Mouse (Mus musculus): ENCODE measurements at regions not wholly inside any gene's neighbourhood (a gene's known extent, or its start where the extent isn't known, plus 50 kb on each side); places are given as distances from the start of the nearest gene placed in this dataset.

DNA sequence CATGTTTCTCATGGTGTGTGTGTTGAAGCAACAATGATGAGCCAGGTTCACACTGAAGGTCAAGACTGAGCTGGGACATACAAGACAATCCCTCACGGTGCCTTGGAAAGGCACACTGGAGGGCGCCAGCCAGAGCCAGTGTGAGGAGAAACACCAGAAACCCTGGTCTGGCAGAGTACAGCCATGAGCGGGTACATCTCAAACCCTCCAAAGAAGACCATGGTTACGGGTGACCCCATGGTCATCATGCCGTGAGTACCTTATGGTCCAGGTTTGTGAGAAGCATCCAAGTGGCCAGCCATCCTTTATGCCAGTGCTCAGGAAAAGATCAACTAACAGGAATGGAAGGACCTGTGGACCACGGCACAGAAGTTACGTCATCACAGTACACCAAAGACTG, 136.7 kb downstream of the Dll1 start:
- H3K4me2 ChIP-seq (ENCODE audit: low read length) = no peak overlapping the region
- WGBS = 97% methylated on average over 7 of the region's 7 CpGs
- no peak overlapping the region for H3K4me3 ChIP-seq (replicated peaks; ENCODE audit: low read length)
- no peaks in the 10 kb centered on the region for H3K4me1 ChIP-seq (replicated peaks; ENCODE audit: control insufficient read depth, insufficient read depth, low read length)
- no peaks in the 10 kb centered on the region for H3K27me3 ChIP-seq (replicated peaks; ENCODE audit: control insufficient read depth, insufficient read depth, low read length)
- H3K9me3 ChIP-seq (ENCODE audit: control insufficient read depth, low read length) = no peaks in the 10 kb centered on the region
- ATAC-seq = no peak
- no peaks in the 10 kb centered on the region for H3K36me3 ChIP-seq (ENCODE audit: control insufficient read depth, insufficient read depth)
- no peak overlapping the region for H3K9ac ChIP-seq (replicated peaks; ENCODE audit: low read depth, low read length)
- H3K27ac ChIP-seq (ENCODE audit: low read length) = no peak overlapping the region

DNA sequence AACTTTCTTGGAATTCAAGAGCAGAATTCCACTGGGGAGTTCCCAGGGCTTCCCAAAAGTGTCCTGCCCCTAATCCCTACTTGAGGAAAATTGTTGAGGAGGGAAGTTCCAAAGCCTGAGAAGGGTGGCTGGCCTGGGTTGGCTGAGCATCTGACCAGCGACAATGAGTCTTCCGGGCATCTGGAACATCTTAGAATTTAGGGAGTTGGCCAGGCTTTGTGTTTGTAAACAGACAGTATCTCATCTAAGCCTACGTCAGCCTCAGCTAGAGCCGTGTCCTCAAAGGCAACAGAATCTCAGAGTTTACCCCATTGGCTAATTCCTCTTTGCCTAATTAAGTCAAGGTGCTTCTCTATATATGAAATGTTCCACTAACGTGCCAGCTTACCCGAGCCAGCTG, 141.6 kb downstream of the Dll1 start:
- H3K4me1 ChIP-seq (replicated peaks; ENCODE audit: control insufficient read depth, insufficient read depth, low read length) = peaks cover 5% of the 10 kb centered on the region; the same call in 1 of the 2 replicates
- WGBS = 88% methylated on average over 6 of the region's 6 CpGs
- ATAC-seq = no peak
- no peaks in the 10 kb centered on the region for H3K27me3 ChIP-seq (replicated peaks; ENCODE audit: control insufficient read depth, insufficient read depth, low read length)
- H3K9me3 ChIP-seq (ENCODE audit: control insufficient read depth, low read length) = no peaks in the 10 kb centered on the region
- H3K27ac ChIP-seq (ENCODE audit: low read length) = no peak overlapping the region
- no peak overlapping the region for H3K4me3 ChIP-seq (replicated peaks; ENCODE audit: low read length)
- H3K9ac ChIP-seq (replicated peaks; ENCODE audit: low read depth, low read length) = no peak overlapping the region
- no peaks in the 10 kb centered on the region for H3K36me3 ChIP-seq (ENCODE audit: control insufficient read depth, insufficient read depth)
- no peak overlapping the region for H3K4me2 ChIP-seq (ENCODE audit: low read length)

DNA sequence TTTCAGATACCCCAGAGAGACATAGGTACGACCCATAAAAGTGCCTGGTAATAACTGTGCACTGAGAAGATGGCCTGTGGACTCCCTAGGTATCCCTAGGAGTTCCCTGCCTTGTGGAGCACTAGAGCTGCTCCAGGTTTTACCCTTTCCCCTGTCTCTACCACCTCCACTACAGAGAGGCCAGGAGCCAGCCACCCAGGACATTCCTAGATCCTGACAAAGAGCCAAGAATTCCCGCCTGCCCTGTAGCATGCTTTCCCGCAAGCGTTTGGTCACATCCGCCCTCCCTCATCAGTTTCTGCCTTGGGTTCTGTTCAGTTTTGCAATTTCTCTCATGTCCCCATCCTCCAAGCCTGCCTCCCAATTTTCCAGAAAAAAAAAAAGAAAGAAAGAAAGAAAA, 145.5 kb downstream of the Dll1 start:
- no peaks in the 10 kb centered on the region for H3K27me3 ChIP-seq (replicated peaks; ENCODE audit: control insufficient read depth, insufficient read depth, low read length)
- WGBS = 56% methylated on average over 5 of the region's 5 CpGs
- no peak overlapping the region for H3K4me3 ChIP-seq (replicated peaks; ENCODE audit: low read length)
- no peak for ATAC-seq
- no peak overlapping the region for H3K4me2 ChIP-seq (ENCODE audit: low read length)
- no peaks in the 10 kb centered on the region for H3K9me3 ChIP-seq (ENCODE audit: control insufficient read depth, low read length)
- no peak overlapping the region for H3K9ac ChIP-seq (replicated peaks; ENCODE audit: low read depth, low read length)
- peaks cover 5% of the 10 kb centered on the region; the same call in 1 of the 2 replicates for H3K4me1 ChIP-seq (replicated peaks; ENCODE audit: control insufficient read depth, insufficient read depth, low read length)
- no peak overlapping the region for H3K27ac ChIP-seq (ENCODE audit: low read length)
- no peaks in the 10 kb centered on the region for H3K36me3 ChIP-seq (ENCODE audit: control insufficient read depth, insufficient read depth)

DNA sequence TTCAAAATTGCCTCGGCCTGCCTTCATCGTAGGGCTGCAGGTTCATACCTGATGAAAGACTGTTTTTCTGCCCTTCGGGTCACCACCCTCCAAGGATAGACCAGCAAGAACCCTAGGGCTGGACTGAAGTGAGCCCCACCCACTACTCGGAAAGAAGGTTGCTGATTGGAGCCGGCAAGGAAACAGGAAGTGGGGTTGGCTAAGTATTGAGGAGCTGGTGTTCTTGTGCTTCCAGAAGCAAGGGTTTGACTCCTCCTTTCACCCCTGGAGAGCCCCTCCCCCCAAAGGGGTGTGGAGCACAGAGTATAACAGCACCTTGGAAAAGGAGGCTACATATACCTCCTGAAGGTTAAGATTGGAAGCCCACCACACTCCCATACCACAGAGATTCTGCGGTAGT, 147.5 kb downstream of the Dll1 start:
- H3K4me2 ChIP-seq (ENCODE audit: low read length) = no peak overlapping the region
- no peak overlapping the region for H3K27ac ChIP-seq (ENCODE audit: low read length)
- WGBS = 81% methylated on average over 6 of the region's 6 CpGs
- no peaks in the 10 kb centered on the region for H3K36me3 ChIP-seq (ENCODE audit: control insufficient read depth, insufficient read depth)
- no peak for ATAC-seq
- H3K9me3 ChIP-seq (ENCODE audit: control insufficient read depth, low read length) = no peaks in the 10 kb centered on the region
- peaks cover 5% of the 10 kb centered on the region; the same call in 1 of the 2 replicates for H3K4me1 ChIP-seq (replicated peaks; ENCODE audit: control insufficient read depth, insufficient read depth, low read length)
- no peak overlapping the region for H3K9ac ChIP-seq (replicated peaks; ENCODE audit: low read depth, low read length)
- H3K4me3 ChIP-seq (replicated peaks; ENCODE audit: low read length) = no peak overlapping the region
- no peaks in the 10 kb centered on the region for H3K27me3 ChIP-seq (replicated peaks; ENCODE audit: control insufficient read depth, insufficient read depth, low read length)

DNA sequence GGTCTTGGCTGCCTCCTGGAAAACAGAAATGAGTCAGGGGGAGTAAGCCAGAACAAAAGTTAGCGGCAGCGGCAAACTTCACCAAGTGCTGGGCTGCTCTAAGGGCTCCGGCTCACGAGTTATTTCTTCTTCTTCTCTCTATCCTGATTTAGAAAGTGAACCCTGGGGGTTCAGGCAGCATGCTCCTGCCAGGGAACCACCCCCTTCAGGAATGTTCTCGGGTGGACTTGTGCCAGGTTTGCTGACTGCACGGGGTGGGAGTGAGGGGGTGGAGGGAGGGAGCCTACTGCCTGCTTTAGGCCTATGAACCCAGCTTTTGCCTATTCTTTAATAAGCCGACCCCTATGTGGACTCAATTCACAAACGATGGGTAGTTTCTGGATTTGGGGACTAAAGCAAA, 148.6 kb downstream of the Dll1 start:
- H3K9ac ChIP-seq (replicated peaks; ENCODE audit: low read depth, low read length) = no peak overlapping the region
- no peaks in the 10 kb centered on the region for H3K27me3 ChIP-seq (replicated peaks; ENCODE audit: control insufficient read depth, insufficient read depth, low read length)
- 69% methylated on average over 8 of the region's 8 CpGs for WGBS
- H3K4me3 ChIP-seq (replicated peaks; ENCODE audit: low read length) = no peak overlapping the region
- no peak overlapping the region for H3K4me2 ChIP-seq (ENCODE audit: low read length)
- H3K9me3 ChIP-seq (ENCODE audit: control insufficient read depth, low read length) = no peaks in the 10 kb centered on the region
- H3K27ac ChIP-seq (ENCODE audit: low read length) = no peak overlapping the region
- H3K36me3 ChIP-seq (ENCODE audit: control insufficient read depth, insufficient read depth) = no peaks in the 10 kb centered on the region
- ATAC-seq = no peak
- H3K4me1 ChIP-seq (replicated peaks; ENCODE audit: control insufficient read depth, insufficient read depth, low read length) = peaks cover 5% of the 10 kb centered on the region; the same call in 1 of the 2 replicates

DNA sequence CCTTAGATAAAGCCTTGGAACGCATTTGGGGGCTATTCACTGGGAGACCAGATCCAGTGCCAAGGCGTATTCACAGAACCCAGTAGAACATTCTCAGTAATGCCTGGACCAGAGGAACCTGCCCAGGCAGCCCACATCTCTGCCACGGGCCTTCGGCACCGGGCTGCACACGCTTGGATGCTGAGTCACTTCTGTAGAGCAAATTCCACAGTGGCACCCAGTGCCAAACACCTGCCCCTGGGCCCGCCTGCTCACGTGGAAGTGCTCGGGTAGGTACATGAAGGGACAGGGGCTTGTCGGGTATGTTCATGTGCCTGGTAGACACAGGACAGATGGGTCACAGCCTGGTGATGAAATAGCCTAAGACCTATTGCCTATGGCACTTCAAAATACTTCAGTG, 152.8 kb downstream of the Dll1 start:
- Histone ChIP-seq H3K36me3 (ENCODE audit: control insufficient read depth, insufficient read depth) (no peaks in the 10 kb centered on the region), H3K27me3 (replicated peaks; ENCODE audit: control insufficient read depth, insufficient read depth, low read length) (no peaks in the 10 kb centered on the region), H3K4me2 (ENCODE audit: low read length) (no peak overlapping the region), H3K9ac (replicated peaks; ENCODE audit: low read depth, low read length) (no peak overlapping the region), H3K27ac (ENCODE audit: low read length) (no peak overlapping the region), H3K4me3 (replicated peaks; ENCODE audit: low read length) (no peak overlapping the region), H3K9me3 (ENCODE audit: control insufficient read depth, low read length) (no peaks in the 10 kb centered on the region), H3K4me1 (replicated peaks; ENCODE audit: control insufficient read depth, insufficient read depth, low read length) (no peaks in the 10 kb centered on the region)
- ATAC-seq = no peak
- WGBS = 91% methylated on average over 10 of the region's 10 CpGs

DNA sequence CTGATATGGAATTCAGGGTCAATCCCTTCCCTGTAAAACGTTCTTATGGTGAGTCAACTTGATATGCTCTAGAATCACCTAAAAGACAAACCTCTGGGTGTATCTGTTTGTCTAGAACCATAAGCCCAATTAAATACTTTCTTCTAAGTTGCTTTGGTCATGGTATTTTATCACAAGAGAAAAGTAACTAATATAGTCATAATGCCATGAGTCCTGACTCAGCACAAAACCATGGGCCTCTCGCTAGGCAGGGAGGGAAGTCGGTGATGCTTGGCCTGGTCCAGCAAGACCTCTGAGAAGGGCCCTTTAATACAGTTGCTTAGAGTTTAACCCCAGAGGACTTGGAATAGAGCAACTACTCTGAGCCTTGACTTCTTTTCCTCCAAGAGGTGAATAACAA, 153.7 kb downstream of the Dll1 start:
- H3K4me1 ChIP-seq (replicated peaks; ENCODE audit: control insufficient read depth, insufficient read depth, low read length) = no peaks in the 10 kb centered on the region
- no peaks in the 10 kb centered on the region for H3K36me3 ChIP-seq (ENCODE audit: control insufficient read depth, insufficient read depth)
- no peak overlapping the region for H3K4me2 ChIP-seq (ENCODE audit: low read length)
- H3K9ac ChIP-seq (replicated peaks; ENCODE audit: low read depth, low read length) = no peak overlapping the region
- no peaks in the 10 kb centered on the region for H3K27me3 ChIP-seq (replicated peaks; ENCODE audit: control insufficient read depth, insufficient read depth, low read length)
- H3K4me3 ChIP-seq (replicated peaks; ENCODE audit: low read length) = no peak overlapping the region
- H3K27ac ChIP-seq (ENCODE audit: low read length) = no peak overlapping the region
- ATAC-seq = no peak
- no peaks in the 10 kb centered on the region for H3K9me3 ChIP-seq (ENCODE audit: control insufficient read depth, low read length)
- 81% methylated on average over 3 of the region's 3 CpGs for WGBS

DNA sequence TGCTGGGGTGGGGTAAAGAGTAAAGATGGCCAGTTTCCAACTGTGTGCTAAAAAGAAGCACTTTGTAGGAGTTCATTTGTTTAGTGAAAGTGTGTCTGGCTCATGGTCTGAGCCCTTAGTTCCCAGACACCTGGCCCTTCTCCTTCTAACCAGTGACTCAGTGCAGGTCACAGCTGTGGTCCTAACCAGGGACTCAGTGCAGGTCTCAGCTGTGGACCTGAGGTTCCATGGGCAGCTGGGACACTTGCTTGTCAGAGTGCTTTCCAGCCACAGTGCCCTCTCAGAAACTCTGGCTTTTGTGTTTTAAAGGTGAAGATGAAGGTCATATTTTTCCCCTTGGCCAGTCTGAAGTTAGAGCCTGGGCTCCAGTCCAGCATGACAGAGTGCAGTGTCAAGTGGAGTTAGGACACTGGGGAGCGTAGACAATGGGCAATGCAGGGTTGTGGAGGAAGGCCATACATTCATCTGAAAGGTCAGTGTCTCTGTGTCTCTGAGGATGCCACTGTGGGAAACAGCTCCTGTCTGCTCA, 162.5 kb downstream of the Dll1 start:
- ATAC-seq = no peak
- H3K4me3 ChIP-seq (replicated peaks; ENCODE audit: low read length) = no peak overlapping the region

DNA sequence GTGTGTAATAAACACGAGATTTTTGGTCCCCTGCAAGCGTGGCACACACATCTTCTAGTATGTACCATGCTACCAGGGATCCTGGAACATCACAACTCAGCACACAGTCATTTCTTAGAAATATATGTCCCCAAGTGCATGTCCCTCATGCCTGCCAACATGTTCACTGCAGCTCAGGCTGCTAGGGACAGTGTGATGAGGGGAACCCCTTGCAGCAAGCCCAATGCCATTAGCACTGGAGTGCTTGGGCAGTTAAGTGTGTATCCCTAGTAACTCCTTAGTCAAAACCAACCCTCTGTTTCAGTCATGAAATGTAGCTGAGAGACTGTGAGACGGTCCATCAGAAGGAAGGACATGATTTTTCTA, 167.5 kb upstream of the Gm3448 start:
- no peaks in the 10 kb centered on the region for H3K36me3 ChIP-seq (ENCODE audit: control insufficient read depth, insufficient read depth)
- H3K4me3 ChIP-seq (replicated peaks; ENCODE audit: low read length) = peak overlapping the region; percentile 46
- peaks cover 19% of the 10 kb centered on the region for H3K4me1 ChIP-seq (replicated peaks; ENCODE audit: control insufficient read depth, insufficient read depth, low read length)
- WGBS = 30% methylated on average over 3 of the region's 3 CpGs
- peak overlapping the region; percentile 57 for H3K9ac ChIP-seq (replicated peaks; ENCODE audit: low read depth, low read length)
- no peaks in the 10 kb centered on the region for H3K27me3 ChIP-seq (replicated peaks; ENCODE audit: control insufficient read depth, insufficient read depth, low read length)
- H3K9me3 ChIP-seq (ENCODE audit: control insufficient read depth, low read length) = no peaks in the 10 kb centered on the region
- H3K27ac ChIP-seq (ENCODE audit: low read length) = peak overlapping the region; percentile 89
- peak overlapping the region; percentile 68 for H3K4me2 ChIP-seq (ENCODE audit: low read length)
- peak; percentile 38 for ATAC-seq

More for the DNA sequence above, 162.5 kb downstream of the Dll1 start:
- Histone ChIP-seq H3K9me3 (ENCODE audit: control insufficient read depth, low read length) (no peaks in the 10 kb centered on the region), H3K9ac (replicated peaks; ENCODE audit: low read depth, low read length) (no peak overlapping the region), H3K27me3 (replicated peaks; ENCODE audit: control insufficient read depth, insufficient read depth, low read length) (no peaks in the 10 kb centered on the region), H3K36me3 (ENCODE audit: control insufficient read depth, insufficient read depth) (no peaks in the 10 kb centered on the region), H3K4me2 (ENCODE audit: low read length) (no peak overlapping the region), H3K27ac (ENCODE audit: low read length) (no peak overlapping the region), H3K4me1 (replicated peaks; ENCODE audit: control insufficient read depth, insufficient read depth, low read length) (no peaks in the 10 kb centered on the region)
- WGBS = 86% methylated on average over 1 of the region's 1 CpGs

Data from forebrain, embryonic 16.5 days (tissue).